In genomic region chr10:43440050-43440449, GRCm38 (mm10) we compare ENCODE assay signal across 11 mouse cellular contexts. TPM values are rescaled to one million over a fixed set of nuclear protein-coding genes. Genes with fewer than 3 reads are reported as not detected.
DNase-seq lines count a peak whose midpoint lies in the region; ATAC-seq lines count a peak whose summit lies in the region.
"Had no signal": no experiment of that assay in that cellular context is flagged by ENCODE, and none has a peak within 500 bp of the region (broad histone marks: within the 10 kb centered on the region; RNA-seq: fewer than 3 reads in every experiment).

No protein-coding gene starts in this region.

- no peaks in the 10 kb centered on the region for H3K27me3 ChIP-seq in forebrain, embryonic 15.5 days
- no peaks in the 10 kb centered on the region for H3K27me3 ChIP-seq in neural tube, embryonic 11.5 days (ENCODE audit: control insufficient read depth, insufficient read depth, low read length)

- H3K9ac ChIP-seq in forebrain, embryonic 15.5 days (replicated peaks) = no peak overlapping the region
- H3K9ac ChIP-seq in neural tube, embryonic 11.5 days (ENCODE audit: low read length) = no peak overlapping the region
- H3K9ac ChIP-seq: liver, embryonic 14.5 days had no signal

- H3K27ac ChIP-seq in forebrain, embryonic 15.5 days (replicated peaks) = peak overlapping the region; percentile 54
- H3K27ac ChIP-seq in neural tube, embryonic 11.5 days (ENCODE audit: low read depth, low read length) = peak overlapping the region; percentile 11; the same call in 1 of the 2 replicates
- H3K27ac ChIP-seq: liver, embryonic 14.5 days had no signal

- H3K4me2 ChIP-seq in forebrain, embryonic 15.5 days (replicated peaks) = no peak overlapping the region
- no peak overlapping the region for H3K4me2 ChIP-seq in neural tube, embryonic 11.5 days (ENCODE audit: low read depth)

- H3K4me3 ChIP-seq in forebrain, embryonic 15.5 days = no peak overlapping the region
- no peak overlapping the region for H3K4me3 ChIP-seq in neural tube, embryonic 11.5 days (ENCODE audit: low read depth, low read length)

- H3K36me3 ChIP-seq in forebrain, embryonic 15.5 days = no peaks in the 10 kb centered on the region
- no peaks in the 10 kb centered on the region for H3K36me3 ChIP-seq in neural tube, embryonic 11.5 days (ENCODE audit: control insufficient read depth, insufficient read depth, low read length)

- peaks cover 21% of the 10 kb centered on the region for H3K4me1 ChIP-seq in forebrain, embryonic 15.5 days
- H3K4me1 ChIP-seq in neural tube, embryonic 11.5 days (ENCODE audit: control insufficient read depth, insufficient read depth, low read length) = no peaks in the 10 kb centered on the region; the same call in 1 of the 2 replicates

- peak; percentile 34; the same call in 1 of the 2 replicates for ATAC-seq in forebrain, embryonic 15.5 days (replicated peaks)
- no peak for ATAC-seq in neural tube, embryonic 11.5 days (ENCODE audit: insufficient read depth, low FRiP score, low TSS enrichment)
- ATAC-seq in megakaryocyte-erythroid progenitor cell, adult 5-6 weeks (replicated peaks; ENCODE audit: low FRiP score, low TSS enrichment, poor library complexity, severe bottlenecking) = no peak

- no peaks in the 10 kb centered on the region for H3K9me3 ChIP-seq in forebrain, embryonic 15.5 days
- H3K9me3 ChIP-seq in neural tube, embryonic 11.5 days (ENCODE audit: control insufficient read depth, low read length) = no peaks in the 10 kb centered on the region

- peak; percentile 26 to 28 for DNase-seq in cerebellum, postnatal 10 days
- no peak for DNase-seq in cerebellum, adult 18-20 months
- DNase-seq in kidney, postnatal 14 days = peak; percentile 61
- peak; percentile 56 for DNase-seq in neural tube, embryonic 11.5 days (ENCODE audit: low spot score)
- no peak for DNase-seq in urinary bladder, postnatal 36 days (ENCODE audit: low spot score in 2 of 2)
- DNase-seq in ovary, postnatal 36 days (ENCODE audit: low spot score) = no peak
- DNase-seq: heart, adult 18-20 months; thymus, postnatal 36 days had no signal

- 12% methylated on average over 13 of the region's 13 CpGs for WGBS in forebrain, embryonic 15.5 days
- WGBS in neural tube, embryonic 11.5 days = 23% methylated on average over 13 of the region's 13 CpGs

RNA-seq across cellular contexts. Expression of gene Bend3, which starts 38.6 kb away (rescaled TPM):
- 4.2 and 5.1 TPM in 2 replicates for polyA plus RNA-seq in forebrain, embryonic 15.5 days (2015; fragmentation: Nextera tagmentation; extraction: Ambion mirVana)
- polyA plus RNA-seq in neural tube, embryonic 11.5 days (2014; fragmentation: Nextera tagmentation; extraction: Ambion mirVana) = 8.0 and 8.3 TPM in 2 replicates
- 12.1 and 19.3 TPM in 2 replicates for total RNA-seq in megakaryocyte-erythroid progenitor cell, adult 5-6 weeks (2014; fragmentation: Nextera tagmentation)
- total RNA-seq in megakaryocyte-erythroid progenitor cell, adult 5-6 weeks (2017) = 7.5 and 9.1 TPM in 2 replicates

Comparison
In these comparisons a context has a peak if more than half of its experiments do, and no peak if none do; other contexts are left out.
1. DNase-seq: peak in cerebellum, postnatal 10 days (2 of 2), kidney, postnatal 14 days (single experiment) and neural tube, embryonic 11.5 days (single experiment); none in cerebellum, adult 18-20 months (0 of 2), urinary bladder, postnatal 36 days (0 of 2) and ovary, postnatal 36 days (single experiment).